Mouse (Mus musculus): ENCODE measurements around the gene Plekha4.

DNA sequence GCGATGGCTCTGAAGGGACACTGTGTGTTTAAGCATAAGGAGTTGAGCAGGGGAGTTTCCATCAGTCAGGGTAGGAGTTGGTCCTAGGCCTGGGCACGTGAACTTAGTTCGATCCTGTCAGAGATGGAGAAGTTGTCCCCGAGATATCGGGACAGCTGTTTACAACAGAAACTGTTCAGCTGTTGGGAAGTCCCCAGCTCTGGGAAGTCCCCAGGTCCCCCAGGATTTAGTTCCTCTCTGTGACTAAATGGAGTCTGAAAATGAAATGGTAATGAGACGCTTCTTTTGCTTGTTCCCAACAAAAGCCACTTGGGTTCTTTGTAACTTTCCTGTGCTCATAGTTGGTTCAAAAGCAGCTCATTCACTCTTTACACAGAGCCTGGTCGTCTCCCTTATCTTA is 65.8 kb downstream of the Plekha4 start:
- TF ChIP-seq CTCF (IDR thresholded peaks at IDR 0.05; ENCODE audit: control insufficient read depth, insufficient read depth, insufficient replicate concordance, low read depth, low read length) (no peak), POLR2A (IDR thresholded peaks at IDR 0.05; ENCODE audit: control insufficient read depth, low read depth, low read length) (no peak)

All from testis, adult 2 months (tissue).